9 mouse cellular contexts compared by ENCODE assay signal in genomic region chr10:120735722-120736507, GRCm38 (mm10).
DNase-seq lines count a peak whose midpoint lies in the region; ATAC-seq and TF ChIP-seq lines count a peak whose summit lies in the region.
"Had no signal": no experiment of that assay in that cellular context is flagged by ENCODE, and none has a peak within 500 bp of the region (broad histone marks: within the 10 kb centered on the region; RNA-seq: fewer than 3 reads in every experiment).

No protein-coding gene starts in this region.

- TF ChIP-seq CTCF in lung, postnatal 0 days (IDR thresholded peaks at IDR 0.05) = no peak

- ATAC-seq in lung, postnatal 0 days = no peak
- peak; percentile 25 to 39; a peak in 2 of 4 replicates for ATAC-seq in hematopoietic stem cell, adult 5-6 weeks (replicated peaks in 1 of 2; ENCODE audit: insufficient read depth in 1 of 2, low FRiP score in 2 of 2, low TSS enrichment in 1 of 2, low read depth in 1 of 2, poor library complexity in 2 of 2, severe bottlenecking in 2 of 2)
- ATAC-seq in megakaryocyte progenitor cell, adult 5-6 weeks (replicated peaks; ENCODE audit: poor library complexity) = peak; percentile 55
- no peak for ATAC-seq in megakaryocyte, adult 5-6 weeks (ENCODE audit: poor library complexity, severe bottlenecking)
- ATAC-seq: Patski had no signal

- H3K9ac ChIP-seq in lung, postnatal 0 days (replicated peaks; ENCODE audit: low read depth) = no peak overlapping the region

- peak overlapping the region; percentile 33; the same call in 1 of the 2 replicates for H3K4me2 ChIP-seq in lung, postnatal 0 days (replicated peaks; ENCODE audit: low read depth, low read length)

- H3K36me3 ChIP-seq in lung, postnatal 0 days (ENCODE audit: insufficient read depth, low read length) = no peaks in the 10 kb centered on the region

- H3K9me3 ChIP-seq in lung, postnatal 0 days (ENCODE audit: low read length) = no peaks in the 10 kb centered on the region

- no peak overlapping the region for H3K27ac ChIP-seq in lung, postnatal 0 days (ENCODE audit: low read length)

- no peaks in the 10 kb centered on the region for H3K27me3 ChIP-seq in lung, postnatal 0 days (replicated peaks; ENCODE audit: insufficient read depth, low read length)
- H3K27me3 ChIP-seq: Patski had no signal

- 15% methylated on average over 25 of the region's 25 CpGs for WGBS in lung, postnatal 0 days

- H3K4me3 ChIP-seq in lung, postnatal 0 days (ENCODE audit: low read depth, low read length) = no peak overlapping the region

- TF ChIP-seq EP300 in lung, postnatal 0 days (IDR thresholded peaks at IDR 0.05) = no peak

- DNase-seq in lung, postnatal 0 days (ENCODE audit: low spot score) = no peak
- DNase-seq in lung, postnatal 36 days = no peak
- DNase-seq in right cerebral cortex, postnatal 25 days = no peak
- DNase-seq in ovary, adult 18-20 months (ENCODE audit: low spot score) = no peak
- DNase-seq: cerebellum, adult 8-10 months had no signal

- no peaks in the 10 kb centered on the region for H3K4me1 ChIP-seq in lung, postnatal 0 days (ENCODE audit: insufficient read depth, low read depth, low read length)

Comparison
In these comparisons a context has a peak if more than half of its experiments do, and no peak if none do; other contexts are left out.
1. ATAC-seq: peak in hematopoietic stem cell, adult 5-6 weeks (2 of 2) and megakaryocyte progenitor cell, adult 5-6 weeks (single experiment); none in lung, postnatal 0 days (single experiment) and megakaryocyte, adult 5-6 weeks (single experiment).